Mouse (Mus musculus) G1E-ER4 (cell line): ENCODE measurements around the gene Acrv1. TPM values are rescaled to one million over a fixed set of nuclear protein-coding genes. Genes with fewer than 3 reads are reported as not detected.
"Not testable (repeated sequence)": the region's sequence is repeated elsewhere in the genome, so short reads cannot be mapped to it uniquely, and the experiment has no call there.

Experiments used
- GATA1 ChIP-seq: IDR thresholded peaks from one replicate; pipeline ENCODE4 v1.8.0; 2012; ENCODE audit warnings: low read length, inconsistent platforms
- polyA plus RNA-seq: library from polyadenylated mRNA; stranded (reverse); fragments of >175 nt; gene quantifications from 2 replicates; pipeline ENCODE4 v1.2.3, GENCODE M21; 2012

The Acrv1 gene
- not detected in 2 replicates for polyA plus RNA-seq

GRCm38 (mm10) chr9:36692920-36693319 lies at the start of gene Acrv1:
Gene Acrv1, plus strand, starts transcription at chr9:36693220.
- TF ChIP-seq GATA1: no peak

DNA sequence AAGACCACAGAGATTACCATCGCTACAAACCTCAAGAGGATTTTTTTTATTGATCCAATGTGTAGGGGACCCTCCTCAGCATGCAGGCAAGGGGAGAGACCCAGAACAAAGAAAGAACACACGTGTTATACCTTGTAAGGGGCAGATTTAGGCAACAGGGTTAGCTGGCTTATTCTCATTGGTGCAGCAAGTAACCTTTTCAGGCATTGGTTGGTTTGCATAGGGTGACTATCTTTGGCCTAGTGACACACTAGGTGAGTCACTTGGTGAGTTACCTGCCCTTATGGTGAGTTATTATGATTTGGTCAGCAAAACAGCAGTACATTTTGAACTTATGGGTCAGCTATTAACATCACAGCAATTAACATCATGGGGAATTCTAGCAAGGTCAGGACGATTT lies 49.7 kb upstream of the Acrv1 start, which contains the start of gene A630095E13Rik:
Gene A630095E13Rik (minus strand): TSS at position 101 of the 400 bp plus-strand sequence.
- TF ChIP-seq GATA1: not testable (repeated sequence)

DNA sequence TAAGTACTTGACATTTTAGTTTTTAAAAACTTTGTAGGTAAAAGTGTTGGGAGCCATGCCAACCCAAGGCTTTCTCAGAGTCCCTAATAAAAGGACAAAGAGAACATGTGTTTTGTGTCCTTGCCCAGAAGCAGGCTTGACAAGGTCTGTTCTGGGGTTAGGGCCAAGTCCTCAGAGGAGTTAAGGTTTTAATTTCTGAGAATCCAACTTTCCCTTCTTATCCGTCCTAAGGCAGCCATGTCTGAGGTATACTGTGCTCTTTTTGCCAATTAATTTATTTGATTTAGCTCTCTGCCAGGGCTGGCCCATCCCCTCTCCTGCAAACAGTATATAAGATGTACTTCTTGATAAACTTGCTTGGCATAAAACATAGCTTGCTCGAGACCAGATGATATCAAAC lies 11.6 kb upstream of the Acrv1 start:
- TF ChIP-seq GATA1: no peak

DNA sequence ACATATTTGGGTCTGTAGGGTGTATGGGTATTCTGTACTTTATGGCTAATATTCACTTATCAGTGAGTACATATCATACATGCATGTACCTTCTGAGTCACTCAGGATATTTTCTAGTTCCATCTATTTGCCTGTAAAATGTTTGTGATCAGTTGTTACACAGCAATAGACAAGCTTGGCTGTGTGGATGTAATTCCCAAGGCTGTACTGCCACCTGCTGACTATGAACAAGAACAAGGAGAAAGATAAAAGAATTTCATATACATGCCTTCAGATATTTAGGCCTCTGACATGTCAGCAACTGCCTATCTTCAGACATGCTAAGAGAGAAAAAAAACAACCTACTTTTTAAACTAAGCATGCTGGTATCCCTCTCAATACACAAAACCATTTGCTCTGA lies 5.7 kb upstream of the Acrv1 start:
- TF ChIP-seq GATA1: no peak

GRCm38 (mm10) chr9:36694276-36694675 lies 1.3 kb downstream of the Acrv1 start:
- TF ChIP-seq GATA1: no peak

DNA sequence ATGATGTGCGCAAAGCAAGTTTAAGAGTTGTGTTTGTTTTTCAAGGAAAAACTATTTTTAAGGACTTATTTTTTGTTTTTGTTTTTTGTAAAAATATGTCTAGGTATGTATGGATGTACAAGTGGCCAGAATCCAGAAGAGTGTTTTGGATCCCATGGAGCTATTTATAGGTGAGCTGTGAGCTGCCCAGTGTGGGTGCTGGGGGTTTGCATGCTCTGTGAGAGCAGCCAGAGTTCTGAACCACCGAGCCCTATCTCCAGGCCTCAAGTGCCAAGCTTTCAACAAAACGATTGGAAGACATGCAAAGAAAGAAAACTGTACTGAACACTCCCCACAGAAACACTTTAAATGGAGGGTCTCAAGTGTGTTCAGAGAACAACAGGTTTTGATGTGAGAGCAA lies 12.9 kb downstream of the Acrv1 start:
- TF ChIP-seq GATA1: no peak

GRCm38 (mm10) chr9:36707304-36707703 lies 14.3 kb downstream of the Acrv1 start:
- no peak for TF ChIP-seq GATA1

DNA sequence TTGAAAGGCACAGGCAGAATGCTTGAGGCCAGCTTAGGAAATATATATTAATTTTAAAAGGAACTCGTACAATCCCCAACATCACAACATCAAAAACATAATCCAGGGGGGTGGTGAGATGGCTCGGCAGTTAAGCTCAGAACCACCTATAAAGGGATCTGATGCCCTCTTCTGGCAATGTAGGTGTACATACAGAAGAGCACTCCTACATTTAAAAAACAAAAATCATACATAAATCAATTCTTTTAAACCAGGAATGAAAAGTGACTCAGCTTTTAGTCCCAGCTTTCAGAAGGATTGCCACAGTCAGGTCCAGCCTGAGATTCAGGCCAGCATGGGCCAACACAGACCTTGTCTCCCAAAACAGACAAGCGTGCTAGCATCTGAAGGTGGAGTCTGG lies 23.6 kb downstream of the Acrv1 start:
- no peak for TF ChIP-seq GATA1

DNA sequence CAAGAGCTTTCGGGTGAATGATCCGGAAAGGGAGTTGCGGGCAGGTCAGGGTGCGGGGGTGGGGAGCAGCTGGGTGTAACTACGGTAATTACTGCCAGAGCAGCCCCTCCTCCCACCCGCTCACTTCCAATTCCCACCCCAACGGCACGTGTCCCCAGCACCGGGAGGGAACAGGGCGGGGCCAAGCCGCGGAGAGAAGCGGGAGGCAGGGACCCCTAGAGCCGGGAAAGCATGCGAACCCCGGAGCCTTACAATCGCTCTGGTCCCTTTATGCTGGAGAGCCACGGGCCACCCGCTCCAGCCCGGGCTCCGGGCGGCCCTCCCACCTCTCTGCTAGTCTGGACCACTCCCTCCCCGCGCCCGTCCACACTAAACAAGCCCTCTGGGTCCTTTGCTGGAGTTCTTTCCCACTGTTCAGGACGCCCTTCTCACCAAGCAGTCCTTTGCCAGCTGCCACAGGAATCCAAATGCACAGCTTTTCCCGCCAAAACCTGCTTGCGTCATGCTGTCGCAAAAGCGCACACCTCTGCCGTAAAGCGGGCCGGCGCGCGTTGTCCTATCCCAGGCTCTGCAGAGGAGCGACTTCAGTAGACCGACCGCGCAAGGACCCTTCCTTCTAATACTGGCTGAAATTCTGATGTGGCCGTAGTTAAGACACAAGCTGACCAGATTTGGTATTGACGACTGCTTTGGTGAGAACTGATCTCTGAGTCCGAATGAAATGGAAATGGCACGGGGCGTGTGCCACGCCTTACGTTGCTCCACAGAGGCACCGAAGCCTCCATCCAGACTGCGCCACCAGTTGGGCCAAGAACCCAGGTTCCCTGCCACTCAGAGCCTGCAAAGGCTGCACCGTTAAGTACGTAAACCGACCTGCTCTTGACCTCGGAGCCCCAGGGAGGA lies 33.4 kb downstream of the Acrv1 start:
- TF ChIP-seq GATA1: no peak

GRCm38 (mm10) chr9:36727034-36727755 lies 34.2 kb downstream of the Acrv1 start, which contains the start of gene Chek1:
Gene Chek1, minus strand, starts transcription at chr9:36727065.
- no peak for TF ChIP-seq GATA1

Other genes starting within 250 kb of the Acrv1 start
- not detected in 2 replicates for gene Gm9513, start 217.6 kb upstream of the Acrv1 start, polyA plus RNA-seq
- not detected in 2 replicates for gene Gm5615, start 151.3 kb upstream of the Acrv1 start, polyA plus RNA-seq
- not detected in 2 replicates for gene Gm17689, start 110.6 kb upstream of the Acrv1 start, polyA plus RNA-seq
- gene A630095E13Rik, start 49.8 kb upstream of the Acrv1 start, polyA plus RNA-seq: not detected in 2 replicates
- gene Chek1, start 33.8 kb downstream of the Acrv1 start, polyA plus RNA-seq: 0.97 and 1.3 TPM in 2 replicates
- 2.9 and 3.6 TPM in 2 replicates for gene Stt3a, start 74.5 kb downstream of the Acrv1 start, polyA plus RNA-seq
- 37.3 and 56.4 TPM in 2 replicates for gene Ei24, start 104.2 kb downstream of the Acrv1 start, polyA plus RNA-seq
- not detected in 2 replicates for gene Fez1, start 128.6 kb downstream of the Acrv1 start, polyA plus RNA-seq